Mouse (Mus musculus): ENCODE measurements around the gene Olfr229. TPM values are rescaled to one million over a fixed set of nuclear protein-coding genes. Genes with fewer than 3 reads are reported as not detected.

The Olfr229 gene
- polyA plus RNA-seq, 1 experiment, result not detected

Other genes starting within 250 kb of the Olfr229 start
- gene Olfr963, start 240.1 kb upstream of the Olfr229 start, polyA plus RNA-seq (2011; ENCODE audit: insufficient read length, low read depth, missing spikeins), result not detected in 2 replicates
- gene Olfr149, start 200.2 kb upstream of the Olfr229 start, polyA plus RNA-seq (2011; ENCODE audit: insufficient read length, low read depth, missing spikeins), result not detected in 2 replicates
- not detected in 2 replicates for gene Olfr965, start 196.0 kb upstream of the Olfr229 start, polyA plus RNA-seq (2011; ENCODE audit: insufficient read length, low read depth, missing spikeins)
- gene Olfr150, start 176.4 kb upstream of the Olfr229 start, polyA plus RNA-seq (2011; ENCODE audit: insufficient read length, low read depth, missing spikeins), result not detected in 2 replicates
- gene Olfr967, start 161.1 kb upstream of the Olfr229 start, polyA plus RNA-seq (2011; ENCODE audit: insufficient read length, low read depth, missing spikeins), result not detected in 2 replicates
- not detected in 2 replicates for gene Olfr968, start 124.1 kb upstream of the Olfr229 start, polyA plus RNA-seq (2011; ENCODE audit: insufficient read length, low read depth, missing spikeins)
- not detected in 2 replicates for gene Olfr969, start 116.4 kb upstream of the Olfr229 start, polyA plus RNA-seq (2011; ENCODE audit: insufficient read length, low read depth, missing spikeins)
- gene Olfr970, start 98.5 kb upstream of the Olfr229 start, polyA plus RNA-seq (2011; ENCODE audit: insufficient read length, low read depth, missing spikeins), result not detected in 2 replicates
- gene Olfr971, start 70.5 kb upstream of the Olfr229 start, polyA plus RNA-seq (2011; ENCODE audit: insufficient read length, low read depth, missing spikeins), result not detected in 2 replicates
- gene Olfr972, start 40.9 kb upstream of the Olfr229 start, polyA plus RNA-seq (2011; ENCODE audit: insufficient read length, low read depth, missing spikeins), result not detected in 2 replicates
- not detected in 2 replicates for gene Olfr974, start 30.2 kb downstream of the Olfr229 start, polyA plus RNA-seq (2011; ENCODE audit: insufficient read length, low read depth, missing spikeins)
- not detected in 2 replicates for gene Olfr975, start 44.7 kb downstream of the Olfr229 start, polyA plus RNA-seq (2011; ENCODE audit: insufficient read length, low read depth, missing spikeins)
- not detected in 2 replicates for gene Olfr976, start 53.8 kb downstream of the Olfr229 start, polyA plus RNA-seq (2011; ENCODE audit: insufficient read length, low read depth, missing spikeins)
- gene Olfr978, start 84.8 kb downstream of the Olfr229 start, polyA plus RNA-seq (2011; ENCODE audit: insufficient read length, low read depth, missing spikeins), result not detected in 2 replicates
- not detected in 2 replicates for gene Olfr979, start 96.1 kb downstream of the Olfr229 start, polyA plus RNA-seq (2011; ENCODE audit: insufficient read length, low read depth, missing spikeins)
- not detected in 2 replicates for gene Olfr980, start 102.2 kb downstream of the Olfr229 start, polyA plus RNA-seq (2011; ENCODE audit: insufficient read length, low read depth, missing spikeins)
- not detected in 2 replicates for gene Olfr981, start 114.1 kb downstream of the Olfr229 start, polyA plus RNA-seq (2011; ENCODE audit: insufficient read length, low read depth, missing spikeins)
- not detected in 2 replicates for gene Olfr982, start 166.5 kb downstream of the Olfr229 start, polyA plus RNA-seq (2011; ENCODE audit: insufficient read length, low read depth, missing spikeins)
- not detected in 2 replicates for gene Olfr983, start 186.3 kb downstream of the Olfr229 start, polyA plus RNA-seq (2011; ENCODE audit: insufficient read length, low read depth, missing spikeins)
- not detected in 2 replicates for gene Olfr984, start 206.9 kb downstream of the Olfr229 start, polyA plus RNA-seq (2011; ENCODE audit: insufficient read length, low read depth, missing spikeins)
- gene Olfr985, start 222.8 kb downstream of the Olfr229 start, polyA plus RNA-seq (2011; ENCODE audit: insufficient read length, low read depth, missing spikeins), result not detected in 2 replicates
- gene Tmem225, start 240.8 kb downstream of the Olfr229 start, polyA plus RNA-seq (2011; ENCODE audit: insufficient read length, low read depth, missing spikeins), result not detected in 2 replicates